Mouse (Mus musculus) ES-E14 (cell line): ENCODE measurements at regions not wholly inside any gene's neighbourhood (a gene's known extent, or its start where the extent isn't known, plus 50 kb on each side); places are given as distances from the start of the nearest gene placed in this dataset.

Source experiments
- HCFC1 ChIP-seq: IDR thresholded peaks from 2 replicates; pipeline ENCODE4 v1.6.1; 2012; ENCODE audit warnings: low read length, inconsistent platforms, borderline replicate concordance; ENCODE audit not compliant: insufficient read depth
- MAFK ChIP-seq: IDR thresholded peaks from 2 replicates; pipeline ENCODE4 v1.6.1; 2014; ENCODE audit warnings: mild to moderate bottlenecking, low read depth, low read length, inconsistent platforms; ENCODE audit not compliant: insufficient read depth

- TF ChIP-seq HCFC1 (no peak), MAFK (no peak)
These were observed 145.8 kb downstream of the Hmg20a start for GRCm38 (mm10) chr9:56564048-56564737.
